Mouse (Mus musculus): ENCODE data around the gene Mex3b. TPM values are rescaled to one million over a fixed set of nuclear protein-coding genes. Genes with fewer than 3 reads are reported as not detected.

The Mex3b gene
- polyA plus RNA-seq, 1 experiment from 2014 or later: 27.7 TPM

GRCm38 (mm10) chr7:82869231-82870147, 2.4 kb downstream of the Mex3b start:
- WGBS: 2% methylated on average over 56 of the region's 56 CpGs
- peak; percentile 74 for DNase-seq (ENCODE audit: low spot score)
- H3K36me3 ChIP-seq: peaks cover 36% of the 10 kb centered on the region
- no peaks in the 10 kb centered on the region for H3K27me3 ChIP-seq (ENCODE audit: insufficient read depth, poor library complexity, severe bottlenecking)
- H3K27ac ChIP-seq: peak overlapping the region; percentile 100
- H3K9me3 ChIP-seq: no peaks in the 10 kb centered on the region
- H3K4me1 ChIP-seq (replicated peaks): peaks cover 46% of the 10 kb centered on the region
- peak overlapping the region; percentile 100 for H3K4me3 ChIP-seq

- 19% methylated on average over 18 of the region's 18 CpGs for WGBS
- Histone ChIP-seq H3K27me3 (ENCODE audit: insufficient read depth, poor library complexity, severe bottlenecking) (no peaks in the 10 kb centered on the region), H3K4me1 (replicated peaks) (peaks cover 39% of the 10 kb centered on the region), H3K27ac (peak overlapping the region; percentile 100), H3K9me3 (no peaks in the 10 kb centered on the region), H3K36me3 (peaks cover 36% of the 10 kb centered on the region), H3K4me3 (peak overlapping the region; percentile 100)
- DNase-seq (ENCODE audit: low spot score): no peak
Measured at GRCm38 (mm10) chr7:82870148-82870513, 3.0 kb downstream of the Mex3b start.

- Histone ChIP-seq H3K27me3 (ENCODE audit: insufficient read depth, poor library complexity, severe bottlenecking) (no peaks in the 10 kb centered on the region), H3K36me3 (peaks cover 8% of the 10 kb centered on the region), H3K9me3 (peaks cover 5% of the 10 kb centered on the region; the same call in 1 of the 2 replicates), H3K27ac (no peak overlapping the region), H3K4me1 (replicated peaks) (peaks cover 17% of the 10 kb centered on the region; the same call in 1 of the 2 replicates), H3K4me3 (no peak overlapping the region)
- 65% methylated on average over 5 of the region's 5 CpGs for WGBS
- no peak for DNase-seq (ENCODE audit: low spot score)
Measured at GRCm38 (mm10) chr7:82876551-82876950, 9.4 kb downstream of the Mex3b start.

GRCm38 (mm10) chr7:82880016-82880415, 12.9 kb downstream of the Mex3b start:
- H3K4me1 ChIP-seq (replicated peaks): no peaks in the 10 kb centered on the region
- H3K4me3 ChIP-seq: no peak overlapping the region
- H3K27me3 ChIP-seq (ENCODE audit: insufficient read depth, poor library complexity, severe bottlenecking): no peaks in the 10 kb centered on the region
- no peak overlapping the region for H3K27ac ChIP-seq
- peaks cover 5% of the 10 kb centered on the region; the same call in 1 of the 2 replicates for H3K9me3 ChIP-seq
- H3K36me3 ChIP-seq: no peaks in the 10 kb centered on the region
- 91% methylated on average over 5 of the region's 5 CpGs for WGBS
- DNase-seq (ENCODE audit: low spot score): no peak

GRCm38 (mm10) chr7:82880700-82881099, 13.6 kb downstream of the Mex3b start:
- peaks cover 5% of the 10 kb centered on the region; the same call in 1 of the 2 replicates for H3K9me3 ChIP-seq
- H3K27me3 ChIP-seq (ENCODE audit: insufficient read depth, poor library complexity, severe bottlenecking): no peaks in the 10 kb centered on the region
- H3K4me3 ChIP-seq: no peak overlapping the region
- H3K4me1 ChIP-seq (replicated peaks): no peaks in the 10 kb centered on the region
- WGBS: 90% methylated on average over 5 of the region's 5 CpGs
- DNase-seq (ENCODE audit: low spot score): no peak
- H3K36me3 ChIP-seq: no peaks in the 10 kb centered on the region
- no peak overlapping the region for H3K27ac ChIP-seq

GRCm38 (mm10) chr7:82890317-82890850, 23.3 kb downstream of the Mex3b start:
- H3K27ac ChIP-seq: no peak overlapping the region
- no peaks in the 10 kb centered on the region for H3K4me1 ChIP-seq (replicated peaks)
- H3K27me3 ChIP-seq (ENCODE audit: insufficient read depth, poor library complexity, severe bottlenecking): no peaks in the 10 kb centered on the region
- no peak for DNase-seq (ENCODE audit: low spot score)
- 86% methylated on average over 6 of the region's 6 CpGs for WGBS
- H3K9me3 ChIP-seq: no peaks in the 10 kb centered on the region
- H3K4me3 ChIP-seq: no peak overlapping the region
- no peaks in the 10 kb centered on the region for H3K36me3 ChIP-seq

- no peaks in the 10 kb centered on the region for H3K4me1 ChIP-seq (replicated peaks)
- no peaks in the 10 kb centered on the region for H3K27me3 ChIP-seq (ENCODE audit: insufficient read depth, poor library complexity, severe bottlenecking)
- 33% methylated on average over 1 of the region's 1 CpGs for WGBS
- no peak for DNase-seq (ENCODE audit: low spot score)
- no peaks in the 10 kb centered on the region for H3K36me3 ChIP-seq
- no peak overlapping the region for H3K27ac ChIP-seq
- H3K4me3 ChIP-seq: no peak overlapping the region
- no peaks in the 10 kb centered on the region for H3K9me3 ChIP-seq
Measured at GRCm38 (mm10) chr7:82890875-82891515, 23.9 kb downstream of the Mex3b start.

GRCm38 (mm10) chr7:82894366-82894765, 27.2 kb downstream of the Mex3b start:
- Histone ChIP-seq H3K4me1 (replicated peaks) (0 out of 2 replicates have a peak, but pooled peaks cover 4% of the 10 kb centered on the region), H3K27me3 (ENCODE audit: insufficient read depth, poor library complexity, severe bottlenecking) (no peaks in the 10 kb centered on the region), H3K4me3 (no peak overlapping the region), H3K27ac (no peak overlapping the region), H3K9me3 (no peaks in the 10 kb centered on the region), H3K36me3 (no peaks in the 10 kb centered on the region)
- 65% methylated on average over 1 of the region's 1 CpGs for WGBS
- no peak for DNase-seq (ENCODE audit: low spot score)

- Histone ChIP-seq H3K27me3 (ENCODE audit: insufficient read depth, poor library complexity, severe bottlenecking) (no peaks in the 10 kb centered on the region), H3K4me1 (replicated peaks) (0 out of 2 replicates have a peak, but pooled peaks cover 4% of the 10 kb centered on the region), H3K9me3 (no peaks in the 10 kb centered on the region), H3K4me3 (no peak overlapping the region), H3K27ac (no peak overlapping the region), H3K36me3 (no peaks in the 10 kb centered on the region)
- WGBS: 82% methylated on average over 2 of the region's 2 CpGs
- no peak for DNase-seq (ENCODE audit: low spot score)
Measured at GRCm38 (mm10) chr7:82895606-82896005, 28.5 kb downstream of the Mex3b start.

GRCm38 (mm10) chr7:82896750-82897149, 29.6 kb downstream of the Mex3b start:
- H3K27me3 ChIP-seq (ENCODE audit: insufficient read depth, poor library complexity, severe bottlenecking): no peaks in the 10 kb centered on the region
- no peaks in the 10 kb centered on the region for H3K9me3 ChIP-seq
- no peaks in the 10 kb centered on the region for H3K36me3 ChIP-seq
- WGBS: 48% methylated on average over 3 of the region's 3 CpGs
- no peak for DNase-seq (ENCODE audit: low spot score)
- H3K4me1 ChIP-seq (replicated peaks): 0 out of 2 replicates have a peak, but pooled peaks cover 4% of the 10 kb centered on the region
- no peak overlapping the region for H3K4me3 ChIP-seq
- no peak overlapping the region for H3K27ac ChIP-seq

GRCm38 (mm10) chr7:82899459-82900297, 32.5 kb downstream of the Mex3b start:
- no peaks in the 10 kb centered on the region for H3K36me3 ChIP-seq
- H3K4me1 ChIP-seq (replicated peaks): 0 out of 2 replicates have a peak, but pooled peaks cover 4% of the 10 kb centered on the region
- no peaks in the 10 kb centered on the region for H3K27me3 ChIP-seq (ENCODE audit: insufficient read depth, poor library complexity, severe bottlenecking)
- no peak for DNase-seq (ENCODE audit: low spot score)
- no peak overlapping the region for H3K4me3 ChIP-seq
- H3K9me3 ChIP-seq: no peaks in the 10 kb centered on the region
- no peak overlapping the region for H3K27ac ChIP-seq
- 71% methylated on average over 8 of the region's 8 CpGs for WGBS

- DNase-seq (ENCODE audit: low spot score): no peak
- Histone ChIP-seq H3K4me1 (replicated peaks) (no peaks in the 10 kb centered on the region), H3K9me3 (no peaks in the 10 kb centered on the region), H3K27me3 (ENCODE audit: insufficient read depth, poor library complexity, severe bottlenecking) (no peaks in the 10 kb centered on the region), H3K4me3 (no peak overlapping the region), H3K36me3 (no peaks in the 10 kb centered on the region), H3K27ac (no peak overlapping the region)
- 87% methylated on average over 3 of the region's 3 CpGs for WGBS
Measured at GRCm38 (mm10) chr7:82903006-82903405, 35.9 kb downstream of the Mex3b start.
